Mouse (Mus musculus): ENCODE data around the gene Tbc1d5. TPM values are rescaled to one million over a fixed set of nuclear protein-coding genes. Genes with fewer than 3 reads are reported as not detected.

Gene Tbc1d5
- total RNA-seq, 2 experiments from 2014 or later = 27.8 to 31.1 TPM

DNA sequence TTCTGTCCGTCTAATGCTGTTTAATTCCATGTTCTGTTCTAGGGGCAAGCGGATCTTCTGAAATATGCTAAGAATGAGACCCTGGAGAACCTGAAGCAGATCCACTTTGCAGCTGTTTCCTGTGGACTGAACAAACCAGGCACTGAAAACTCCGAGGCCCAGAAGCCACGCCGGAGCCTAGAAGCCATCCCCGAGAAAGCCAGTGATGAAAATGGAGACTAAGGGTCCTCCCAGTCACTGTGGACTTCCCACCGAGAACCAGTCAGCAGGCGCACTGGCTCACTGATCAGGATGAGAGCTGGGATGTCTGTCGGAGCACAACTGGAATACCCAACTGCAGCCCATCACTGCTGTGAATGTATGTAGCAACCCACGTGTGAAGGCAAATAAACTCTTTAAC is 491.5 kb downstream of the Tbc1d5 start:
- DNase-seq (ENCODE audit: low spot score in 2 of 2) = no peak

DNA sequence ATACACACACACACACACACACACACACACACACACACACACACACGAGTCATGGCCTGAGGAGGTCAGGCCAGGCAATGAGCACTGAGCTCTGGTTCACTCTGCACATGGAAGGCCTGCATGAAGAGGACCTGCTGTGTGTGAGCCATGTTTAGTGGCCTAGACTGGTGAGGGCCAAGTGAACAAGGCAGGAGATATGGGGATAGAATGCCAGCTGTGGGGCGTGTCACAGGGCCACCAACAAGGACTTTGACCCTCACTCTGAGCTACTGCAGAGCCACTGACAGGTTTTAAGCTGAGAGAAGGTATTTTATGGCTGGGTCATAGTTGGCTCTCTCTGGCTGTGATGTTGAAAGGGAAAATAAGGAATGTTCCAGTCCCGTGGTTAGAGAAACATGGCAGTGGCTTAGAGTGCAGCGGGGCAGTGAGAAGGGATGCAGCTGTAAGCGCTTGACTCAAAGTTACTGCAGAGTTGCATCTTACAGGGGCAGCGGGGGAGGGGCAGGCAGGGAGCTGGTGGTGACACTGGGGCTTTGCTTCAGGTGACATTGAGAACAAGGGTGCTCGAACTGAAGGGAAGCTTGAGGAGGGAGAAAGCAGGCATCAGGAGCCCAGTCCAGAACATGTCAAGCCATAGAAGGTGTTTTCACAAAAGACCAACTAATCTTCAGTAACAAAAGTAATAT is 494.0 kb downstream of the Tbc1d5 start:
- no peak for DNase-seq (ENCODE audit: low spot score in 2 of 2)
